Mouse (Mus musculus): Measurements from ENCODE around the gene Wnt9a. TPM values are rescaled to one million over a fixed set of nuclear protein-coding genes. Genes with fewer than 3 reads are reported as not detected.
"Not testable (repeated sequence)": the region's sequence is repeated elsewhere in the genome, so short reads cannot be mapped to it uniquely, and the experiment has no call there.

The Wnt9a gene
- polyA plus RNA-seq, 1 experiment, result 2.2 TPM

DNA sequence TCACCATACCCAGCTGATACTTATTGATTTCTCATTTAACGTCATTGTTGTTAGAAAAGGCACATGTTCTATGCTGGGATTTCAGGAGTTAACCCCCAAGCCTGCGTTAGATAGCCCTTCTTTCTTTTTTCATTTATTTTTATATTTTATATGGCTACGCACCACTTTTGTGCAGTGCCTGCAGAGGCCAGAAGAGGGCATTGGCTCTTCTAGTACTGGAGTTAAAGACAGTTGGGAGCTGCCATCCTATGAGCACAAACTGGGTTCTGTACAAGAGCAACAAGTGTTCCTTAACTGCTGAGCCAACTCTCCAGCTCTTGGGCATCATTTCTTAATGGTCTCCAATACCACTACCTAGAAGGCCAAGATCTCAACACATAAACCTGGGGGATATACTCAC, 6.5 kb upstream of the Wnt9a start:
- DNase-seq, result peak; percentile 31
- Histone ChIP-seq H3K4me1 (replicated peaks; ENCODE audit: control insufficient read depth, insufficient read depth, low read length) (no peaks in the 10 kb centered on the region), H3K27me3 (ENCODE audit: control insufficient read depth, insufficient read depth, low read length) (no peaks in the 10 kb centered on the region; the same call in 1 of the 2 replicates), H3K4me3 (ENCODE audit: control insufficient read depth, insufficient read depth, low read length) (no peak overlapping the region), H3K36me3 (ENCODE audit: control insufficient read depth, insufficient read depth, low read length) (no peaks in the 10 kb centered on the region), H3K27ac (ENCODE audit: control insufficient read depth, insufficient read depth, low read length) (no peak overlapping the region)
- WGBS, result 13% methylated on average over 3 of the region's 3 CpGs
- no peak for TF ChIP-seq CTCF (IDR thresholded peaks at IDR 0.05; ENCODE audit: borderline replicate concordance, control insufficient read depth, extremely low read depth, insufficient read depth, low read length, poor library complexity)
- no peak for TF ChIP-seq POLR2A (IDR thresholded peaks at IDR 0.05; ENCODE audit: control insufficient read depth, extremely low read depth, insufficient read depth, low read length, poor library complexity)

GRCm38 (mm10) chr11:59301053-59301452, 5.7 kb upstream of the Wnt9a start:
- H3K36me3 ChIP-seq (ENCODE audit: control insufficient read depth, insufficient read depth, low read length); DNase-seq; H3K4me1 ChIP-seq (replicated peaks; ENCODE audit: control insufficient read depth, insufficient read depth, low read length); H3K4me3 ChIP-seq (ENCODE audit: control insufficient read depth, insufficient read depth, low read length); H3K27me3 ChIP-seq (ENCODE audit: control insufficient read depth, insufficient read depth, low read length); H3K27ac ChIP-seq (ENCODE audit: control insufficient read depth, insufficient read depth, low read length): not testable (repeated sequence)
- WGBS, result 64% methylated on average over 2 of the region's 2 CpGs

GRCm38 (mm10) chr11:59302700-59303569, 3.8 kb upstream of the Wnt9a start:
- Histone ChIP-seq H3K27ac (ENCODE audit: control insufficient read depth, insufficient read depth, low read length) (no peak overlapping the region), H3K27me3 (ENCODE audit: control insufficient read depth, insufficient read depth, low read length) (peaks cover 11% of the 10 kb centered on the region; the same call in 1 of the 2 replicates), H3K36me3 (ENCODE audit: control insufficient read depth, insufficient read depth, low read length) (no peaks in the 10 kb centered on the region), H3K4me1 (replicated peaks; ENCODE audit: control insufficient read depth, insufficient read depth, low read length) (peaks cover 4% of the 10 kb centered on the region; the same call in 1 of the 2 replicates), H3K4me3 (ENCODE audit: control insufficient read depth, insufficient read depth, low read length) (no peak overlapping the region)
- WGBS, result 33% methylated on average over 5 of the region's 10 CpGs
- TF ChIP-seq CTCF (IDR thresholded peaks at IDR 0.05; ENCODE audit: borderline replicate concordance, control insufficient read depth, extremely low read depth, insufficient read depth, low read length, poor library complexity) (peak; percentile 67; the same call in 1 of the 2 replicates), POLR2A (IDR thresholded peaks at IDR 0.05; ENCODE audit: control insufficient read depth, extremely low read depth, insufficient read depth, low read length, poor library complexity) (no peak)
- DNase-seq, result peak; percentile 61

GRCm38 (mm10) chr11:59305008-59305820, 1.5 kb upstream of the Wnt9a start:
- no peaks in the 10 kb centered on the region for H3K36me3 ChIP-seq (ENCODE audit: control insufficient read depth, insufficient read depth, low read length)
- DNase-seq, result no peak
- no peak overlapping the region for H3K4me3 ChIP-seq (ENCODE audit: control insufficient read depth, insufficient read depth, low read length)
- H3K27me3 ChIP-seq (ENCODE audit: control insufficient read depth, insufficient read depth, low read length), result peaks cover 15% of the 10 kb centered on the region; the same call in 1 of the 2 replicates
- 49% methylated on average over 22 of the region's 22 CpGs for whole genome bisulfite sequencing
- no peak for TF ChIP-seq CTCF (IDR thresholded peaks at IDR 0.05; ENCODE audit: borderline replicate concordance, control insufficient read depth, extremely low read depth, insufficient read depth, low read length, poor library complexity)
- TF ChIP-seq POLR2A (IDR thresholded peaks at IDR 0.05; ENCODE audit: control insufficient read depth, extremely low read depth, insufficient read depth, low read length, poor library complexity), result no peak
- peaks cover 4% of the 10 kb centered on the region; the same call in 1 of the 2 replicates for H3K4me1 ChIP-seq (replicated peaks; ENCODE audit: control insufficient read depth, insufficient read depth, low read length)
- H3K27ac ChIP-seq (ENCODE audit: control insufficient read depth, insufficient read depth, low read length), result no peak overlapping the region

DNA sequence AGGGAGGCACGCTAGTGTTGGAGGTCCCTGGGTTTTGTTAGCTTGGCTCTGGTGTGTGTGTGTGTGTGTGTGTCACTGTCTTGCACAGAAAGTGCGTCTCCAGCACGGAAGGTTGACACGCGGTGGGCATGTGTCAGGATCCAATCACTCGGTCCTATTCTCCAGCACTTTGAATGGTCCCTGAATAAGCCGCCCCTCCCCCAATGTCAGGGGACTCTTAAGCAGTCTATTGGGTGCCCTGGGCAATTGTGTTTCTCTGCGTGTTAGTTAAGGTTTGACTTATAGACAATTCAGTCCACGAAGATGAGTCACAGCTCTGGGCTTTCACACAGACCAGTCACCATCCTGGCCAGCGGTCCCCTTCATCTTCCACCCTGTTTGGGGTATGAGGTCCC, 910 bp upstream of the Wnt9a start:
- H3K4me1 ChIP-seq (replicated peaks; ENCODE audit: control insufficient read depth, insufficient read depth, low read length), result peaks cover 4% of the 10 kb centered on the region; the same call in 1 of the 2 replicates
- H3K27me3 ChIP-seq (ENCODE audit: control insufficient read depth, insufficient read depth, low read length), result peaks cover 15% of the 10 kb centered on the region; the same call in 1 of the 2 replicates
- no peak for DNase-seq
- H3K4me3 ChIP-seq (ENCODE audit: control insufficient read depth, insufficient read depth, low read length), result no peak overlapping the region
- no peaks in the 10 kb centered on the region for H3K36me3 ChIP-seq (ENCODE audit: control insufficient read depth, insufficient read depth, low read length)
- WGBS, result 13% methylated on average over 10 of the region's 10 CpGs
- TF ChIP-seq CTCF (IDR thresholded peaks at IDR 0.05; ENCODE audit: borderline replicate concordance, control insufficient read depth, extremely low read depth, insufficient read depth, low read length, poor library complexity) (no peak), POLR2A (IDR thresholded peaks at IDR 0.05; ENCODE audit: control insufficient read depth, extremely low read depth, insufficient read depth, low read length, poor library complexity) (no peak)
- no peak overlapping the region for H3K27ac ChIP-seq (ENCODE audit: control insufficient read depth, insufficient read depth, low read length)

GRCm38 (mm10) chr11:59307422-59308163, 865 bp downstream of the Wnt9a start:
- peaks cover 4% of the 10 kb centered on the region; the same call in 1 of the 2 replicates for H3K4me1 ChIP-seq (replicated peaks; ENCODE audit: control insufficient read depth, insufficient read depth, low read length)
- H3K27me3 ChIP-seq (ENCODE audit: control insufficient read depth, insufficient read depth, low read length), result peaks cover 15% of the 10 kb centered on the region; the same call in 1 of the 2 replicates
- no peaks in the 10 kb centered on the region for H3K36me3 ChIP-seq (ENCODE audit: control insufficient read depth, insufficient read depth, low read length)
- no peak for TF ChIP-seq POLR2A (IDR thresholded peaks at IDR 0.05; ENCODE audit: control insufficient read depth, extremely low read depth, insufficient read depth, low read length, poor library complexity)
- peak; percentile 62; the same call in 1 of the 2 replicates for TF ChIP-seq CTCF (IDR thresholded peaks at IDR 0.05; ENCODE audit: borderline replicate concordance, control insufficient read depth, extremely low read depth, insufficient read depth, low read length, poor library complexity)
- H3K4me3 ChIP-seq (ENCODE audit: control insufficient read depth, insufficient read depth, low read length), result no peak overlapping the region
- no peak overlapping the region for H3K27ac ChIP-seq (ENCODE audit: control insufficient read depth, insufficient read depth, low read length)
- DNase-seq, result peak; percentile 58
- 5% methylated on average over 45 of the region's 45 CpGs for WGBS

Measured in thymus, adult 2 months (tissue).